Mouse (Mus musculus) bone marrow, adult 2 months (tissue): ENCODE data around the gene Rab5c.

Source experiments
- CTCF ChIP-seq: fragments of 200-500 bp; IDR thresholded peaks from 2 replicates; pipeline ENCODE4 v1.5.1; 2011; ENCODE audit warnings: low read length, control low read depth; ENCODE audit not compliant: control insufficient read depth, insufficient read depth
- POLR2A ChIP-seq: fragments of 200-500 bp; IDR thresholded peaks from 2 replicates; pipeline ENCODE4 v1.6.1; 2011; ENCODE audit warnings: low read depth, mild to moderate bottlenecking, control low read depth, low read length, borderline replicate concordance; ENCODE audit not compliant: control insufficient read depth

DNA sequence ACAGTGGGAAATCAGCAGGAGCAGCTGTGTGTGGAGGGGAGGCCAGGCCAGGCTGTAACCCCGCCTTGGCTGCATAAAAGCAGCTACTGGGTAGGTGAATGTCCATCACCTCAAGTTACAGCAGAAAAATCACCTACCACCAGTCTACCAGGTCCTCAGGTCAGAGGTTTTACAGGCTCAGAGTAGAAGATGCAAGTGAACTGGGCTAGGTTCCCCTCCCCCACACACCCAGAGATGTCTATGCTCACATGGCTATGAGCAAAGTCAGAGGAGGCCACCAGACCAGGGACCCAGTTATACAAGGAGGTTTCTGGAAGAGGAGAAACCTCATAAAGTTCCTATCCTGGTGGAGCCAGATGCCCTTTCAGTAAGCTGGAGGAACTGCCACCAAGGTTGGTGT lies 67.0 kb downstream of the Rab5c start:
- no peak for TF ChIP-seq POLR2A
- no peak for TF ChIP-seq CTCF
